Mouse (Mus musculus) MEL (cell line): Measurements from ENCODE around the gene Abhd17b. TPM values are rescaled to one million over a fixed set of nuclear protein-coding genes. Genes with fewer than 3 reads are reported as not detected.

ENCODE experiments used
- DNase-seq: peaks from one replicate; pipeline ENCODE4 v3.0.0; 2011; ENCODE audit warnings: low read depth, low spot score
- H3K27ac ChIP-seq: 2 replicates; pipeline ENCODE4 v1.5.1; 2012; ENCODE audit warnings: low read depth, mild to moderate bottlenecking, control low read depth, low read length, moderate library complexity; ENCODE audit not compliant: control insufficient read depth
- H3K27me3 ChIP-seq, 2 experiments: fragments of 150-350 bp in 1 of 2; sonication (generic) in 1 of 2; 2 replicates each; pipeline ENCODE4 v1.6.1; 2012; ENCODE audit warnings: low read length in 2 of 2, mild to moderate bottlenecking in 2 of 2, improper control_type of control experiment in 1 of 2, moderate library complexity in 1 of 2; ENCODE audit not compliant: insufficient read depth in 2 of 2, control insufficient read depth in 1 of 2
- H3K36me3 ChIP-seq, 2 experiments: 2 replicates each; pipeline ENCODE4 v1.6.1; 2012 to 2014; ENCODE audit warnings: low read length in 2 of 2, improper control_type of control experiment in 1 of 2, inconsistent platforms in 1 of 2, mild to moderate bottlenecking in 1 of 2; ENCODE audit not compliant: insufficient read depth in 2 of 2, control insufficient read depth in 1 of 2
- H3K4me1 ChIP-seq, 2 experiments: fragments of 150-350 bp in 1 of 2; sonication (generic) in 1 of 2; 2 replicates each; pipeline ENCODE4 v1.6.1; 2012; ENCODE audit warnings: low read length in 2 of 2, improper control_type of control experiment in 1 of 2, mild to moderate bottlenecking in 1 of 2; ENCODE audit not compliant: insufficient read depth in 2 of 2, control insufficient read depth in 1 of 2
- H3K4me3 ChIP-seq, 2 experiments: fragments of 150-350 bp in 1 of 2; sonication (generic) in 1 of 2; 2 replicates each; pipeline ENCODE4 v1.5.1; 2012; ENCODE audit warnings: low read depth in 2 of 2, low read length in 2 of 2, mild to moderate bottlenecking in 2 of 2, moderate library complexity in 2 of 2, control low read depth in 1 of 2, improper control_type of control experiment in 1 of 2; ENCODE audit not compliant: control insufficient read depth in 1 of 2, insufficient read depth in 1 of 2
- H3K79me2 ChIP-seq: 2 replicates; pipeline ENCODE4 v1.6.1; 2012; ENCODE audit warnings: mild to moderate bottlenecking, low read length, moderate library complexity; ENCODE audit not compliant: control insufficient read depth, poor library complexity, insufficient read depth
- H3K9ac ChIP-seq: 2 replicates; pipeline ENCODE4 v1.6.1; 2012; ENCODE audit warnings: low read depth, mild to moderate bottlenecking, control low read depth, low read length, moderate library complexity; ENCODE audit not compliant: control insufficient read depth, poor library complexity, severe bottlenecking
- H3K9me3 ChIP-seq: fragments of 150-350 bp; sonication (generic); replicated peaks from 2 replicates; pipeline ENCODE4 v1.6.1; 2012; ENCODE audit warnings: mild to moderate bottlenecking, low read length, improper control_type of control experiment, moderate library complexity; ENCODE audit not compliant: insufficient read depth
- BHLHE40 ChIP-seq: IDR thresholded peaks from 2 replicates; pipeline ENCODE4 v1.6.1; 2012; ENCODE audit warnings: low read depth, mild to moderate bottlenecking, inconsistent platforms, low read length, improper control_type of control experiment, borderline replicate concordance
- CHD1 ChIP-seq: IDR thresholded peaks from 2 replicates; pipeline ENCODE4 v1.6.1; 2012; ENCODE audit warnings: low read depth, mild to moderate bottlenecking, inconsistent platforms, low read length, improper control_type of control experiment
- CTCF ChIP-seq, 3 experiments: IDR thresholded peaks in 2 of 3; conservative IDR thresholded peaks in 1 of 3; 2 replicates each; pipeline ENCODE4 v1.5.1; 2011 to 2012; ENCODE audit warnings: low read length in 3 of 3, low read depth in 2 of 3, mild to moderate bottlenecking in 2 of 3, improper control_type of control experiment in 1 of 3, inconsistent platforms in 1 of 3, mixed read lengths in 1 of 3, moderate library complexity in 1 of 3; ENCODE audit not compliant: control insufficient read depth in 1 of 3, insufficient read depth in 1 of 3, poor library complexity in 1 of 3, severe bottlenecking in 1 of 3
- E2F4 ChIP-seq: IDR thresholded peaks from 2 replicates; pipeline ENCODE4 v1.6.1; 2011; ENCODE audit warnings: low read depth, low read length, improper control_type of control experiment, borderline replicate concordance
- EP300 ChIP-seq, 2 experiments: IDR thresholded peaks; 2 replicates each; pipeline ENCODE4 v1.6.1; 2011; ENCODE audit warnings: improper control_type of control experiment in 2 of 2, low read length in 2 of 2, low read depth in 1 of 2, mild to moderate bottlenecking in 1 of 2
- ETS1 ChIP-seq: IDR thresholded peaks from 2 replicates; pipeline ENCODE4 v1.6.1; 2012; ENCODE audit warnings: low read depth, mild to moderate bottlenecking, inconsistent platforms, low read length, improper control_type of control experiment, moderate library complexity
- GATA1 ChIP-seq: IDR thresholded peaks from 2 replicates; pipeline ENCODE4 v1.6.1; 2011; ENCODE audit warnings: low read depth, low read length, improper control_type of control experiment
- HCFC1 ChIP-seq: IDR thresholded peaks from 2 replicates; pipeline ENCODE4 v1.6.1; 2012; ENCODE audit warnings: low read depth, mild to moderate bottlenecking, inconsistent platforms, low read length, improper control_type of control experiment, moderate library complexity
- KAT2A ChIP-seq: conservative IDR thresholded peaks from 2 replicates; pipeline ENCODE4 v1.6.1; 2012; ENCODE audit warnings: low read depth, low read length, improper control_type of control experiment, inconsistent platforms
- MAX ChIP-seq: IDR thresholded peaks from 2 replicates; pipeline ENCODE4 v1.6.1; 2011; ENCODE audit warnings: low read length, improper control_type of control experiment
- MAZ ChIP-seq: IDR thresholded peaks from 2 replicates; pipeline ENCODE4 v1.6.1; 2012; ENCODE audit warnings: low read depth, mild to moderate bottlenecking, inconsistent platforms, low read length, improper control_type of control experiment
- MEF2A ChIP-seq: IDR thresholded peaks from 2 replicates; pipeline ENCODE4 v1.6.1; 2014; ENCODE audit warnings: low read depth, mild to moderate bottlenecking, inconsistent platforms, low read length, improper control_type of control experiment; ENCODE audit not compliant: poor library complexity, insufficient replicate concordance, severe bottlenecking; ENCODE audit errors: extremely low read depth
- MXI1 ChIP-seq: IDR thresholded peaks from 2 replicates; pipeline ENCODE4 v1.6.1; 2011; ENCODE audit warnings: mild to moderate bottlenecking, low read depth, low read length, improper control_type of control experiment
- MYB ChIP-seq: IDR thresholded peaks from 2 replicates; pipeline ENCODE4 v1.6.1; 2011; ENCODE audit warnings: mild to moderate bottlenecking, low read depth, low read length, improper control_type of control experiment
- MYC ChIP-seq: IDR thresholded peaks from 2 replicates; pipeline ENCODE4 v1.6.1; 2011; ENCODE audit warnings: low read depth, mild to moderate bottlenecking, low read length, improper control_type of control experiment, moderate library complexity
- POLR2AphosphoS2 ChIP-seq: IDR thresholded peaks from 2 replicates; pipeline ENCODE4 v1.6.1; 2011; ENCODE audit warnings: low read length, improper control_type of control experiment
- RAD21 ChIP-seq: IDR thresholded peaks from 2 replicates; pipeline ENCODE4 v1.6.1; 2011; ENCODE audit warnings: mild to moderate bottlenecking, low read depth, low read length, improper control_type of control experiment
- RCOR1 ChIP-seq: IDR thresholded peaks from 2 replicates; pipeline ENCODE4 v1.6.1; 2012; ENCODE audit warnings: low read depth, mild to moderate bottlenecking, inconsistent platforms, low read length, improper control_type of control experiment
- SIN3A ChIP-seq: IDR thresholded peaks from 2 replicates; pipeline ENCODE4 v1.6.1; 2012; ENCODE audit warnings: low read length, improper control_type of control experiment, inconsistent platforms
- TAL1 ChIP-seq: IDR thresholded peaks from 2 replicates; pipeline ENCODE4 v1.6.1; 2012; ENCODE audit warnings: mild to moderate bottlenecking, inconsistent platforms, low read length, moderate library complexity, mixed read lengths
- TBP ChIP-seq: IDR thresholded peaks from 2 replicates; pipeline ENCODE4 v1.8.0; 2011; ENCODE audit warnings: low read depth, low read length, improper control_type of control experiment
- TCF12 ChIP-seq: IDR thresholded peaks from 2 replicates; pipeline ENCODE4 v1.6.1; 2014; ENCODE audit warnings: low read depth, mild to moderate bottlenecking, inconsistent platforms, low read length, improper control_type of control experiment, moderate library complexity
- UBTF ChIP-seq: IDR thresholded peaks from 2 replicates; pipeline ENCODE4 v1.6.1; 2012; ENCODE audit warnings: low read depth, mild to moderate bottlenecking, inconsistent platforms, low read length, improper control_type of control experiment, moderate library complexity, borderline replicate concordance; ENCODE audit not compliant: insufficient read depth
- USF1 ChIP-seq: IDR thresholded peaks from 2 replicates; pipeline ENCODE4 v1.6.1; 2014; ENCODE audit warnings: low read depth, mild to moderate bottlenecking, inconsistent platforms, low read length, improper control_type of control experiment, moderate library complexity
- USF2 ChIP-seq, 2 experiments: IDR thresholded peaks; 2 replicates each; pipeline ENCODE4 v1.6.1; 2011 to 2012; ENCODE audit warnings: improper control_type of control experiment in 2 of 2, low read length in 2 of 2, borderline replicate concordance in 1 of 2, inconsistent platforms in 1 of 2, low read depth in 1 of 2, mild to moderate bottlenecking in 1 of 2; ENCODE audit not compliant: insufficient read depth in 1 of 2
- ZC3H11A ChIP-seq: IDR thresholded peaks from 2 replicates; pipeline ENCODE4 v1.6.1; 2012; ENCODE audit warnings: low read depth, mild to moderate bottlenecking, inconsistent platforms, low read length, improper control_type of control experiment
- ZKSCAN1 ChIP-seq: IDR thresholded peaks from 2 replicates; pipeline ENCODE4 v1.6.1; 2012; ENCODE audit warnings: low read depth, mild to moderate bottlenecking, inconsistent platforms, low read length, improper control_type of control experiment, moderate library complexity
- ZMIZ1 ChIP-seq: IDR thresholded peaks from 2 replicates; pipeline ENCODE4 v1.6.1; 2012; ENCODE audit warnings: low read depth, mild to moderate bottlenecking, inconsistent platforms, low read length, improper control_type of control experiment, moderate library complexity
- polyA plus RNA-seq, 2 experiments: library from polyadenylated mRNA; stranded (reverse) in 1 of 2; unstranded in 1 of 2; fragments of >175 nt in 1 of 2; fragments of >200 nt in 1 of 2; gene quantifications; 2 replicates each; pipeline versions ENCODE4 v1.2.1 to v1.2.4; 2012; ENCODE audit warnings: low replicate concordance in 2 of 2, low read depth in 1 of 2; ENCODE audit not compliant: insufficient read length in 2 of 2, insufficient read depth in 1 of 2, missing spikeins in 1 of 2
- total RNA-seq: library from RNA; depleted of rRNA; stranded (reverse); fragments of 300-350 nt; gene quantifications from 2 replicates; pipeline ENCODE4 v1.2.3, GENCODE M21; 2012

Abhd17b gene
- total and polyA plus RNA-seq, 3 experiments: 15.8 to 173 (median 16.1) TPM

DNA sequence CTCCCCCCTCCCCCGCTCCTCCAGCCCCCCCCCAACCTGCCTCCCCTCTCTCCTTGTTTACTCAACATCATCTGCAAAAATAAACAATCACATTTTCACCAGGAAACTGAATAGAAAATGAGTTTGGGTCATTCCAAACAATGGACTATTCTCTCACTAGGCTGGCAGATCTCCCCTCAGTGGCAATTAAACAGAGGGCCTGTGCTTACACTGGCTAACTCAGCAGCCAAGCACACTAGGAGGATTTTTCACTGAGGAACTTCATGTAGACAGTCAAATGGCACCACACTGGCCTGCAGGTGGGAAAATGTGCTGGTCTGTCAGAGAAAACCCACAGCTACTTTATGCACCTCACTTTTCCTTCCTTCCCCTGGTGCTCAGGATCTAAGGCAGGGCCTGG is 23.5 kb upstream of the Abhd17b start:
- Histone ChIP-seq H3K4me3 (no peak overlapping the region), H3K27me3 (no peaks in the 10 kb centered on the region), H3K79me2 (no peaks in the 10 kb centered on the region), H3K9me3 (no peaks in the 10 kb centered on the region), H3K27ac (no peak overlapping the region), H3K36me3 (peaks cover 0 to 10% of the 10 kb centered on the region in 2 experiments; a peak in 2 of 4 replicates), H3K4me1 (peaks cover 3 to 13% of the 10 kb centered on the region in 2 experiments), H3K9ac (no peak overlapping the region)
- DNase-seq: no peak
- no peak for TF ChIP-seq KAT2A
- TF ChIP-seq UBTF: no peak
- TF ChIP-seq BHLHE40: no peak
- no peak for TF ChIP-seq CTCF (IDR thresholded peaks at IDR 0.05 in 2 of 3, conservative IDR thresholded peaks at IDR 0.05 in 1 of 3; ENCODE audit: control insufficient read depth in 1 of 3, insufficient read depth in 1 of 3, low read depth in 2 of 3, low read length in 3 of 3, poor library complexity in 1 of 3, severe bottlenecking in 1 of 3)
- no peak for TF ChIP-seq MYC
- TF ChIP-seq SIN3A: no peak
- TF ChIP-seq ZC3H11A: no peak
- TF ChIP-seq USF2 (IDR thresholded peaks at IDR 0.05; ENCODE audit: borderline replicate concordance in 1 of 2, insufficient read depth in 1 of 2, low read depth in 1 of 2, low read length in 2 of 2): no peak
- no peak for TF ChIP-seq MAX
- no peak for TF ChIP-seq USF1
- no peak for TF ChIP-seq CHD1
- no peak for TF ChIP-seq POLR2AphosphoS2
- no peak for TF ChIP-seq MEF2A
- no peak for TF ChIP-seq MYB
- no peak for TF ChIP-seq E2F4
- no peak for TF ChIP-seq RAD21
- no peak for TF ChIP-seq TCF12

DNA sequence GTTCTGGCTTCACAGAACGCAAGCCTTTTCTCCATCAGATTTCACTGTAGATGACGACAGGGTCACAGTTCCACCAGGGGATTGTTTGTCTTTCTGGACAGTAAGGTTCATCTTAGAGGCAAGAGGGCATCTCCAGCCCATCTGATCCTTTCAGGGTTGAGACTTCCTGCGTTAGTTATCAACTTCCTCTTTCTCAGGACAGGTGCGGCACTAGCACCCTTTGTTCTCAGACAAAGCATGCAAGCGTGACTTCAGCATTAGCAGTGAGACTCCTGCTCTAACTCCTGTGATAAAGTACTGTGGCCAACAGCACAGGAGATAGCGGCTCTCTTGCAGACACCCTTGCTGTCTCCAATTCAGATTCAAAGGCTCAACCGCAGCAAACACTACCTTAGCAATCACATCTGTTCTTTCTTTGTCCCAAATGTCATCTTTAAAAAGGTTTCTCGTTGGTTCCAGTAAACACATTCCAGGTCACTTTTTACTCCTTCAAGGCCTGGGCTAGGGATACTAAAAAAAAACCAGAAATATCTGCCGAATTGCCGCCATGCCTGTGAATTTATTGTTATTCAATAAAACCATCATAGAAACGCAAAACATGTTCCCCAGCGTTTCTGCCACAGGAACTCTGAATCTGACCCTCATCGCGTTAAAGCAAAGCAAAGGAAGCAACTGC is 22.2 kb upstream of the Abhd17b start:
- no peaks in the 10 kb centered on the region for H3K9me3 ChIP-seq
- H3K4me3 ChIP-seq: no peak overlapping the region
- H3K27ac ChIP-seq: no peak overlapping the region
- H3K9ac ChIP-seq: no peak overlapping the region
- H3K27me3 ChIP-seq: no peaks in the 10 kb centered on the region
- peak; percentile 77 for DNase-seq
- peak; percentile 67 to 80; a peak in 3 of 4 replicates for TF ChIP-seq EP300 (IDR thresholded peaks at IDR 0.05; ENCODE audit: low read depth in 1 of 2, low read length in 2 of 2)
- peak; percentile 65; the same call in 1 of the 2 replicates for TF ChIP-seq ETS1
- peak; percentile 66 for TF ChIP-seq TCF12
- TF ChIP-seq ZKSCAN1: no peak
- no peak for TF ChIP-seq KAT2A
- no peak for TF ChIP-seq CHD1
- TF ChIP-seq CTCF (IDR thresholded peaks at IDR 0.05 in 2 of 3, conservative IDR thresholded peaks at IDR 0.05 in 1 of 3; ENCODE audit: control insufficient read depth in 1 of 3, insufficient read depth in 1 of 3, low read depth in 2 of 3, low read length in 3 of 3, poor library complexity in 1 of 3, severe bottlenecking in 1 of 3): no peak
- TF ChIP-seq TBP: no peak
- TF ChIP-seq ZMIZ1: no peak
- TF ChIP-seq HCFC1: 0 out of 2 replicates have a peak, but pooled peaks have one; percentile 25
- TF ChIP-seq MXI1: peak; percentile 67; the same call in 1 of the 2 replicates
- peak; percentile 46; the same call in 1 of the 2 replicates for TF ChIP-seq SIN3A
- peak; percentile 72 for TF ChIP-seq RCOR1
- TF ChIP-seq MAX: peak; percentile 51
- TF ChIP-seq MYC: peak; percentile 67; the same call in 1 of the 2 replicates
- TF ChIP-seq BHLHE40: peak; percentile 61; the same call in 1 of the 2 replicates
- peak; percentile 65 for TF ChIP-seq GATA1
- TF ChIP-seq MAZ: no peak
- no peak for TF ChIP-seq MEF2A
- TF ChIP-seq TAL1: peak; percentile 17; the same call in 1 of the 2 replicates
- no peaks in the 10 kb centered on the region for H3K79me2 ChIP-seq
- peaks cover 3 to 13% of the 10 kb centered on the region in 2 experiments for H3K4me1 ChIP-seq
- peaks cover 0 to 10% of the 10 kb centered on the region in 2 experiments; a peak in 2 of 4 replicates for H3K36me3 ChIP-seq
